Mouse (Mus musculus): ENCODE measurements at regions not wholly inside any gene's neighbourhood (a gene's known extent, or its start where the extent isn't known, plus 50 kb on each side); places are given as distances from the start of the nearest gene placed in this dataset.
"Not testable (repeated sequence)": the region's sequence is repeated elsewhere in the genome, so short reads cannot be mapped to it uniquely, and the experiment has no call there.

- intact Hi-C loops (cut with DNase I); H3K4me3 ChIP-seq; H3K27ac ChIP-seq; H3K4me1 ChIP-seq (ENCODE audit: control insufficient read depth, insufficient read depth, low read length); H3K79me2 ChIP-seq (replicated peaks; ENCODE audit: control insufficient read depth, insufficient read depth, low read length); H3K9ac ChIP-seq (ENCODE audit: low read depth, low read length); H3K36me3 ChIP-seq (ENCODE audit: control insufficient read depth, insufficient read depth, low read length); H3K27me3 ChIP-seq (ENCODE audit: control insufficient read depth, insufficient read depth, low read length): not testable (repeated sequence)
- 80% methylated on average over 11 of the region's 11 CpGs for WGBS
- peak; percentile 10 to 28 for DNase-seq
Observed at GRCm38 (mm10) chr8:20812164-20812872, 80.2 kb upstream of the Defb33 start.

GRCm38 (mm10) chr8:20813493-20813892, 79.0 kb upstream of the Defb33 start:
- H3K27ac ChIP-seq; H3K9ac ChIP-seq (ENCODE audit: low read depth, low read length); H3K27me3 ChIP-seq (ENCODE audit: control insufficient read depth, insufficient read depth, low read length); H3K79me2 ChIP-seq (replicated peaks; ENCODE audit: control insufficient read depth, insufficient read depth, low read length); H3K36me3 ChIP-seq (ENCODE audit: control insufficient read depth, insufficient read depth, low read length); intact Hi-C loops (cut with DNase I); H3K4me3 ChIP-seq; H3K4me1 ChIP-seq (ENCODE audit: control insufficient read depth, insufficient read depth, low read length): not testable (repeated sequence)
- peak; percentile 12 to 19 for DNase-seq
- WGBS: 70% methylated on average over 3 of the region's 3 CpGs

- H3K79me2 ChIP-seq (replicated peaks; ENCODE audit: control insufficient read depth, insufficient read depth, low read length); H3K4me3 ChIP-seq; H3K9ac ChIP-seq (ENCODE audit: low read depth, low read length); H3K27me3 ChIP-seq (ENCODE audit: control insufficient read depth, insufficient read depth, low read length); H3K4me1 ChIP-seq (ENCODE audit: control insufficient read depth, insufficient read depth, low read length); H3K36me3 ChIP-seq (ENCODE audit: control insufficient read depth, insufficient read depth, low read length); H3K27ac ChIP-seq; intact Hi-C loops (cut with DNase I): not testable (repeated sequence)
- 65% methylated on average over 4 of the region's 5 CpGs for WGBS
- peak; percentile 59 to 61 for DNase-seq
Observed at GRCm38 (mm10) chr8:20822434-20822833, 70.0 kb upstream of the Defb33 start.

GRCm38 (mm10) chr8:20823219-20823618, 69.2 kb upstream of the Defb33 start:
- H3K9ac ChIP-seq (ENCODE audit: low read depth, low read length); H3K27me3 ChIP-seq (ENCODE audit: control insufficient read depth, insufficient read depth, low read length); H3K79me2 ChIP-seq (replicated peaks; ENCODE audit: control insufficient read depth, insufficient read depth, low read length); H3K27ac ChIP-seq; H3K4me1 ChIP-seq (ENCODE audit: control insufficient read depth, insufficient read depth, low read length); intact Hi-C loops (cut with DNase I); H3K4me3 ChIP-seq; H3K36me3 ChIP-seq (ENCODE audit: control insufficient read depth, insufficient read depth, low read length): not testable (repeated sequence)
- 66% methylated on average over 2 of the region's 2 CpGs for WGBS
- peak in 1 of 2 experiments; percentile 23 for DNase-seq

GRCm38 (mm10) chr8:20839481-20839880, 53.0 kb upstream of the Defb33 start:
- H3K27me3 ChIP-seq (ENCODE audit: control insufficient read depth, insufficient read depth, low read length); H3K4me1 ChIP-seq (ENCODE audit: control insufficient read depth, insufficient read depth, low read length); H3K36me3 ChIP-seq (ENCODE audit: control insufficient read depth, insufficient read depth, low read length); H3K27ac ChIP-seq; H3K9ac ChIP-seq (ENCODE audit: low read depth, low read length); H3K79me2 ChIP-seq (replicated peaks; ENCODE audit: control insufficient read depth, insufficient read depth, low read length); intact Hi-C loops (cut with DNase I); DNase-seq; H3K4me3 ChIP-seq: not testable (repeated sequence)
- 59% methylated on average over 3 of the region's 3 CpGs for WGBS
